Mouse (Mus musculus): ENCODE measurements around the gene Gm10118.

Gene Gm10118

GRCm38 (mm10) chr10:63927334-63927733 is at the start of gene Gm10118:
Gene Gm10118, minus strand, starts transcription at chr10:63927434.
- no peak for DNase-seq (ENCODE audit: low spot score)

- no peak for DNase-seq (ENCODE audit: low spot score)
Measured at GRCm38 (mm10) chr10:63972300-63972699, 45.1 kb upstream of the Gm10118 start.

- DNase-seq (ENCODE audit: low spot score): no peak
Measured at GRCm38 (mm10) chr10:63954308-63954930, 27.2 kb upstream of the Gm10118 start.

- DNase-seq (ENCODE audit: low spot score): no peak
Measured at GRCm38 (mm10) chr10:63951481-63951880, 24.2 kb upstream of the Gm10118 start.

- DNase-seq (ENCODE audit: low spot score): no peak
Measured at GRCm38 (mm10) chr10:63950867-63951266, 23.6 kb upstream of the Gm10118 start.

- DNase-seq (ENCODE audit: low spot score): no peak
Measured at GRCm38 (mm10) chr10:63947266-63947665, 20.0 kb upstream of the Gm10118 start.

- no peak for DNase-seq (ENCODE audit: low spot score)
Measured at GRCm38 (mm10) chr10:63945534-63945933, 18.3 kb upstream of the Gm10118 start.

- DNase-seq (ENCODE audit: low spot score): no peak
Measured at GRCm38 (mm10) chr10:63933946-63934345, 6.7 kb upstream of the Gm10118 start.

- DNase-seq (ENCODE audit: low spot score): no peak
Measured at GRCm38 (mm10) chr10:63908878-63909277, 18.4 kb downstream of the Gm10118 start.

- DNase-seq (ENCODE audit: low spot score): no peak
Measured at GRCm38 (mm10) chr10:63899891-63900290, 27.3 kb downstream of the Gm10118 start.

- no peak for DNase-seq (ENCODE audit: low spot score)
Measured at GRCm38 (mm10) chr10:63894612-63895011, 32.6 kb downstream of the Gm10118 start.

- peak; percentile 3 for DNase-seq (ENCODE audit: low spot score)
Measured at GRCm38 (mm10) chr10:63886449-63887088, 40.7 kb downstream of the Gm10118 start.

GRCm38 (mm10) chr10:63880462-63880903 is 46.8 kb downstream of the Gm10118 start:
- no peak for DNase-seq (ENCODE audit: low spot score)
